Mouse (Mus musculus) liver, adult 2 months (tissue): Measurements from ENCODE around the gene C1ql4.

Source experiments
- CTCF ChIP-seq: fragments of 200-500 bp; IDR thresholded peaks from 2 replicates; pipeline ENCODE4 v1.5.1; 2011; ENCODE audit warnings: low read depth, low read length, control low read depth
- POLR2A ChIP-seq: fragments of 200-500 bp; IDR thresholded peaks from 2 replicates; pipeline ENCODE4 v1.6.1; 2011; ENCODE audit warnings: low read length, control low read depth; ENCODE audit not compliant: insufficient read depth; ENCODE audit errors: extremely low read depth

GRCm38 (mm10) chr15:99042334-99042733, 45.3 kb downstream of the C1ql4 start:
- TF ChIP-seq POLR2A (no peak), CTCF (no peak)
